Mouse (Mus musculus) thymus, postnatal 0 days (tissue): ENCODE measurements at regions not wholly inside any gene's neighbourhood (a gene's known extent, or its start where the extent isn't known, plus 50 kb on each side); places are given as distances from the start of the nearest gene placed in this dataset.

Source experiments
- DNase-seq: peaks from one replicate; pipeline ENCODE4 v3.0.0-alpha.2; 2015; ENCODE audit warnings: low spot score

DNA sequence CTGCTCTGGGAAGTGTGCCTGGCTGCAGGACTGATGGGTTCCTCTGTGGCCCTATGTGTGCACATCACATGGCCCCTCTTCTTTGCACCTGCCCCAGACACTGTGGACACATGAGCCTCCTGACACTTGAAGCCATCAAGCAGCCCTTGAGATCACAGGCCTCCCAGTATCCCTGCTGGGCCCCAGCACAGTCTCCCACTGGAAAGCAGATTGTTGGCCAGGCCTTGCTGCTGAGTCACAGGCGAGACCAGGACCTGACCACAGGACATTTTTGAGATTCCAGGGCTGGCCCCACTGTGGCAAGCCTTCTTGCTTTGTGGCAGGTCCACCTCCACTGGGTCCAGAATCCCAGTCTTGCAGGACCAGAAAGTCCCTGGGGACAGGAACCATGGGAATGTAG lies 105.5 kb upstream of the Ccnd1 start:
- DNase-seq, result no peak

DNA sequence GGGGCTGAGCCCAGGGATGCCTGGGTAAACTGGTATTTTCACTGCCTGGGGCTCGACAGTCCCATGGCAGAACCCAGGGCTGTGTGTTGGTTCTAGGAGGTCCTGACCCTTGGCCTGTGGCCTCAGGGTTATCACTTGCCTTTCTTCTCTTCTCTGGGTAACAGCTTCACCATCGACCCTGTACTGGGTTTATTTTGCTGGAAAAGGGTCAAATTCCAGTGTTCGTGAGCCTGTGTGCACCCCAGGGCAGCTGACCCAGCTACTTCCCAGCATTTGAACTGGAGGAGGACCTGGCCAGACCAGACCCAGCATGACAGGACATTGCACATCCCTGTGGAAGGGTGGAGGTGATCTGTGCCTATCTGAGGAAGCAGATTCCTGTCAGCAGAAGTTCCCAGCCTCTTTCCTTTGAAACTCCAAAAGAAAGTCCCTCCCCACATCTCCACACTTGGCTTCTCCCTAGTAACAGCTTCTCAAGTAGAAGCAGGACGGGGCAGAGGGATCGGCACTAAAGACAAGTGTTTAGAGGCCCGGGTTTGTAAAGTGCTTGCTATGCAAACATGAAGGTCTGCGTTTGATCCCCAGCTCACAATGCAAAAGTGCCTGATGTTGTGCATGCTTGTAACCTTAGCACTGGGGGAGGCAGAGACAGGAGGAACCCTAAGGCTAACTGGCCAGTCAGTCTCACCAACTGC lies 103.9 kb upstream of the Ccnd1 start:
- DNase-seq, result no peak

DNA sequence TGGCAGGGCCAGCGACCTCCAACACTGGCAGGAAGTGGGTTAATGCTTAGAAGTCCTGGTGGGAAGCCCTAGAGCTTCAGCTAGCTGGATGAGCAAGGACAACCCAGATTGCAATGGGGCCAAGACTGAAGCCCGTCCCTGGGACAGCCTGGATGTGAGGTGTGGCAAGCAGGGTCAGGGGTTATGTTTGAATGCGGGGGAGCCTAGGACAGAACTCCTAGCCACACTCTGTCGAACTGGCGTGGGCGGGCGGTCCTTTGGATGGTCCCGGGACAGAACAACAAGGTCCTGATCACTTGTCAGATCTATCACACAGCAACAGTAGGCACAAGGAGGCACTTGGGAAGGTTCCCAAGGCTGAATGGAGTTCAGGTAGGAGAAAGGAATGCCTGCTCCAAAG lies 101.1 kb upstream of the Ccnd1 start:
- peak; percentile 19 for DNase-seq

DNA sequence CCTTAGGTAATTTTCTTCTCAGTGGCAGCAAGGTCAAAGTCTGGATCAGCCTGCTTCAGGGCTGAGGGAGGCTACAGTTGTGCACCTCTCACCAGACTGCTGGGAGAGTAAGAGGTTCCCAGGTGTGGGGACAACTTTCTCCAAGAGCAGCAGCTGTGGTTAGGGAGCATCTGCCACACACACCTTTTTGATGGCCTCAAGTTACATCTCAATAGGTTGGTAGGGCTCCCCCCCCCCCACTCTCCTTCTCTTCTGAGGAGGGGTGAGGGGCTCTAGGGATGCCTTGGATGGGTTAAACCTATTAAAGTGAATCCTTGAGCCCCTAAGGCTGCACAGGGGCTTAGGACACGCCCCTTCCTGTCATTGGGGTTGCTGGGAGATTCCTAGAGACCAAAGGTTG lies 94.7 kb upstream of the Ccnd1 start:
- DNase-seq, result no peak

DNA sequence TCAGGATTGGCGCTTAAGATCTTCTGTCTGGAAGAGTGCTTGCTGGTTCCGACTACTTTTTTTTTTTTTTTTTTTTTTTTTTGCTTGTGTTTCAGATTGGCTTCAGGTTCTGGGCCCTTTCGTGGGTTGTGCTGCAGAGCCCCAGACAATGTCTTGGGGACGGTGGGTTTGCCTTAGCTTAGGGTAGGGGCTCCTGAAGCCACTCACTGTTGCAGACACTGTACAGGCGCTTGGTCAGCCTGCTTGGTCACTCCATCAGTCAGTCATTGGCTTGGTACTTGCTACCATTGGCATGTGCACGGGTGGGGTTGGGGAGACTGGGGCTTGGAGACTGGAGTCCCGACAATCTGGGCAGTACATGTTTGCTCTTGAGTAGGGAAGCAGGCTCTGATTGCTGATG lies 91.5 kb upstream of the Ccnd1 start:
- no peak for DNase-seq

DNA sequence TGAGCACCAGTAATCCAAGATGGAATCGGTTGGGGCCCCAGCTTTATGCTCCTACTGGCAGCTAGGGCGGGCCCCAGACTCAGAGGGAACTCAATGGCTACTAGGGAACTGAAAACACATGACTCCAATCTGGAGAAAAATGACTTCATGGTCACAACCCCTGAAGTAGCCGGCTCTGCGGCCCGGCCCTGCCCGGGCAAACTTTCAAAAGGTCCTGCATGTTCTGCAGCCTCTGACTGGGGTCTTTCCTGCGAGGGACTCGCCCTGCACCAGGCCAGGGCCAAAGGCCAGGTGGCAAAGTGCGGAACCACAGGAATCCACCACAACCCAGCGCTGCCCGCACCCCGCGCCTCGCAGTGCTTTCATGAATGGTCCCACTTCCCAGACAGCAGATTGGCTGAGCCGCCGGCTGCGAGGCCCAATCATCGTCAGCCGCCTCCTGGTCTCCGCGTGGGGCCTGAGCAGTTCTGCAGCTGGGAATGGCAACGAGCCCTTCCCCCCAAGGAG lies 91.0 kb upstream of the Ccnd1 start:
- peak; percentile 62 for DNase-seq

DNA sequence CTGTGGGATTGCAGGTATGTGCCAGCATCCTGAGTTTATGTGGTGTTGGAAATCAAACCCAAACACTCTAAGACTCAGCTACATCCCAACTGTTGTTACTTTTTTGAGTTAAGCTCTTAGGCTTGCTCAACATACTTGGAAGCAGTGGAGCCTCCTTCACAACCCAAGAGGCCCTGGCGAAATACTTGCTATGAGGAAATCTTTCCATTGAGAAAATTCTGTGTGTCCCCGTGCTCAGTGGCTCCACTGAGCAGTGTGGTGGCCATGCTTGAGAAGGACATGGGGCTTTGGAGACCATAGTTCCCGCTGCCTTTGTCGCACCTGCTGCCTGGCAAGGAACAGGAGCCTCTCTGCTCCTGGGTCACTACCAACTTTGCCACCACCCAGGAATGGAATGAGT lies 89.9 kb upstream of the Ccnd1 start:
- DNase-seq, result no peak

DNA sequence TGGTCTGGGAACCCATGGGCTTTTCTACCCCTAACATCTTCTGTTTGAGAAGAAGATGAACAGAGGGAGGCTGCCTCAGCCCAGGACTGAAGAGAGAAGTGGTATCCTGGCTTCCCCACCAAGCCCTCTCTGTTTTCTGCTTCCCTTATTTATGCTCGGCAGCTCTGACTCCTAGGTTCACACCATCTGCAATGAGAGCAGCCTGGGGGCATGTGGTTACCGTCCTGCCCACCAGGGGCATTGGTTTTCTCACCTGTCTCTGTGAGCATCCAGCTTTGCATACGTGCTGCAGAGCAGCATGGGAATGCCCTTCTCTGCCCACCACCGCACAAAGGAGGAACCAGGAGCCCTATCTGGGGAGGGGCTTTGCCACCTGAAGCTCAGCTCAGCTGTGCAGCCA lies 89.4 kb upstream of the Ccnd1 start:
- DNase-seq, result peak; percentile 69

DNA sequence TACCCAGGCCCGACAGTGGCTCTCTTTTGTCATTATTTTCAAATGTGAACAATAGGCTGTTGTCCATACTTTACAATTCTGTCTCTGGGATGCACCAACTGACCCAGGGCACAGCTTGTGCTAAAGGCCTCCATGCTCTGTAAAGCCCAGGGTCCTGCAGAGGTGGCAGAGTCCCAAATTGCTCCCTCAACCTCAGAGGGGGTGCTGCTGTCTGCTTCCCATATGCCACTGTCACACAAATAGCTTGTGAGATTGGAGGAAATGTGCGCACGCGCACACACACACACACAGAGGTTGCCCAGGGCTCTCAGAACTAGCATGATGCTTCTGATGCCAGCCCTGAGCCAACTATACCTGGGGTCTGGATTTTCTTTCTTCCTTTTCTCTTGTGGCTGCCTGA lies 87.3 kb upstream of the Ccnd1 start:
- DNase-seq, result no peak

DNA sequence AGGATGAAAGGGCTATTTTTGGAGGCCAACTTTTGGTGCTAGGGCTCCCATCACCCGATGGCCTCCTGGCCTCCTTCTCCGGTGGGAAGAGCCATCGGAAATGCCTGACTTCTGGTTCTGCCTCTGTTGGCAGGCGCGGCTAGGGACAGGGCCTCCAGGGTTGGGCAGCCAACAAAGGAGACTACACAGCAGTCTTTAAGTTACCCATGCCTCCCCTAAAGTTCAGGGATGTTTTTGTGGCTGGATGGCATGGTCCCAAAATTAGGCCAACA lies 86.2 kb upstream of the Ccnd1 start:
- no peak for DNase-seq

DNA sequence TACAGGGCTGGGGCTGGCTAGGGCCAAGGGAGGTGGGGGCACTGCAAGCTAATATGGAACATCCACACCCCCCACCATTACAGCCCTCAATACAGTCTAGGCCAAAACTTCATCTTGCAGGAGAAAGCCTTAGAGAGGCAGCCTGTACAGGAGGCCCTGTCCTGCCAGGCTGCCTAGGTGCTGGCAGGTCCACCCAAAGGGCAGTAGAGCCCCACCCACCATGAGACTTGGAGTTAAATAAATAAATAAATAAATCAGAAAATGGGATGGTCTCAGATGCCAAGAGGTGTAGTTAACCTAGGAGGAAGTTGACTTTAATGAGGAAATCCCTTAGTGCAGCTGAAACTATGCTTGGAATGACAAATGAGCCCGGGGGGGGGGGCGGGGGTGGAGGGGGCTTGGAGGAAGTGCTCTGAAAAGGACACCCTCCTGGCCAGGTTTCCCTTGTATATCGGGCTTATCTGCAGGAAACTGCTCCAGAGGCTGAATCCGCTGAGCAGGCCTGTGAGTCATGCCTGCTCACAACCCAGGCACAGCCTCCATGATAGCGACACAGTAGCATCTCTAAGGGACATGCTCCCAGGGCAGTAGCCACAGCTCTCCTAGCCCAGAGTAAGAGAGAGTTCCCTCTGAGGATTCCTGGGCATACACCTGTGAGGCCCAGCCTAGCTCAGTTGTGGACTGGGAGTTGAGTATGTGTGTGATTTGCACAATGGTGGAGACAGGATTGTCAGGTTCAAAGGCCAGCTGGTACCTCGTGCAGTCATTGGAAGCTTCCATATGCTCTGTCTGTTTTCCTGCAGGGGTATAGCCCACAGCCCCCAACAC lies 85.7 kb upstream of the Ccnd1 start:
- no peak for DNase-seq

DNA sequence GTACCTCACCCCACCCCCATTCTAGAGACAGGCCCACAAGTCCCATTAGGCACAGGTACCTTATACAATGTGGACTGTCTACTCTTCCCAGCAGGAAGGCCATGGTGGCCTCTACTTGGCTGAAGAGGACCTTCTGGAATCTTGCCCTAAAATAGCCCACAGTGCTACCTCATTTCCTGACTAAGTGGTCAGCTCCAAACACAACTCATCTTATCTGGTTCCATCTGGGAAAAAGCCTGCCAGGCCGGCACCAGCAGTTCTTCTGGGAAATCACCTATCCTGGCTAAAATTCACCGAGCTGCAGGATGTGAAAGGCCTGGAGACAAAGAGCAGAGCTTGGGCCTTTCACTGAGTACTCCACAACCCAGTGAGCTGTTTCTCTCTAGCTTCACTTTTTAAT lies 84.9 kb upstream of the Ccnd1 start:
- no peak for DNase-seq

DNA sequence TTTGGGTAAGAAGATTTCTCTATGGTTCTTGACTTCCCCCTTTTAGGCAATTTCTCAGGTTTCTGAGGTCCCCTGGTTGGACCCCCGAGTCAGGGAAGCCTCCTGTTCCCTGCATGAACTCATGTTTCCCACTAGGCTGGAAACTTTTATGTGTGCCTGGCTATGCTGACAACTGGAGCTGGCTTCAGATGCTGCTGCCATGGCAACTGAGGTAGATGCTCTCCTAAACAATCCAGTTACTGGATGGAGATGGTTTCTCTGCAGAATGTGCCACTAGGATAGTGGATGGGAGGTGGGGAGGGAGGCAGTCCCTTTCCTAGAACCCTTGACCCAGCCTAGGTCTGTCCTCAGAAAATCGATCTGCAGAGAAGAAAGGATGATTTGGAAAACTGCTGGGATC lies 79.4 kb upstream of the Ccnd1 start:
- no peak for DNase-seq

DNA sequence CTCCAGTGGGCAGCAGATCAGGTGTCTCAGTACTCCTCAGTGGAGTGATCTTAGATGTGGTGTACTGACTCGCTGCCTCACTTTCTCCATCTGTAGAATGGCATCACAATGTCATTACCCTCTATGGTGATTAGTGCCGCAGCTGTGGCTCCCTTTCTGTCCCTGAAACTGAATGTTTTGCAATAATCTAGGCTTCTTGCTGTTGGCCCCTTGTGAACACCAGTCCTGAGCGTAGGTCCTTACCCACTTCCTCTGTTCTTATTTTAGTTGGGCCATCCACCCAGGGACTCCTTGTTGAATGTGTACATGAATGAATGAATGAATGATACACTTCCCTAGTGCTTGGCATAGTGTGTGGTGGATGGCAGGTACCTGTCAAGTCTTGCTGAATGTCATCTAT lies 78.4 kb upstream of the Ccnd1 start:
- DNase-seq, result no peak

DNA sequence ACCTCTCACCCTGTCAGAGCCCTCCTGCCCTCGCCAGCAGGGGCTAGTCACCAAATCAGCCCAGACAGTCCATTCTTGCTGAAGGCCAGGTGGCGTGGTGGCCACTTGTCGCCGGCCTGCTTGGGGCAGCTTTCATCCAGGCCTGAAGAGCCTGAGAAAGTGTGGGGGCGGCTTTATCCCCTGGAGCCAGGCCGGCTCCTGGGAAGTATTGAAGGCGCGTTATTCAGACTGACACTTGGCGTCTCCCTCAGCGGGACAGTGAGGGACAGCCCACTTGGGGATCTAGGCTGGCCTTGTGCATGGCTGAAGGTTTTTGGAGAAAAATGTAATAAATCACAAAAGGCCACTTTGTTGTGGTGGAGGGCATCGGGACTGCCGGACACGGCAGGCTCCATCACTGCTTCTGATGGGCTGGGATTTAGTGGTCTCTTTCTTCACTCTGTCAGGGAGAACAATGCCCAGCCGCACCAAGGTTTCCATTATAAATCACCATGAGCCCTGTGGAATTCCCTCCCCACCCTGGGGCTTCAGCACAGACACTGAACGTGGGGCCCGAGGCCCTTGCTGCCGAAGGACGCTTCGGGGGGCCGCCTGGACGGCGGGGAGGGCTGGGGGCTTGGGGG lies 75.8 kb upstream of the Ccnd1 start:
- DNase-seq, result no peak

DNA sequence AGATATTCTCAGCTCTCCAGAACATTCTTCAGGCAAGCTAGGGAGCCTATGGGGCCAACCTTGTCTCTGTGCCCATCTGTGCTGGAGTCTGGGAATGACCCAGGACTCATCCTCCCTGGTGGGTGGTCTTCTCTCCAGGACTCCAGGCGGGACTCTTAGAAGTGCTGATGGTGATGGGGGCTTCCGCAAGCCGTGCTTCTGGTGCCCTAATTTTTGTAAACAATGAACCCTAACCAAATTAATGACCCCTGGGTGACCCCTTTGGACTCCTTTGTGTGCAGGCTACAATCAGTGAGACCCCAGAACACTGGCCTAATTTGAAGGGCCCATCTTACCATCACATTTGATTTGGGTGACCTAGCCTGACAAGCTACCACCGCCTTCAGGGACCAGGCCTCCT lies 71.0 kb upstream of the Ccnd1 start:
- no peak for DNase-seq

DNA sequence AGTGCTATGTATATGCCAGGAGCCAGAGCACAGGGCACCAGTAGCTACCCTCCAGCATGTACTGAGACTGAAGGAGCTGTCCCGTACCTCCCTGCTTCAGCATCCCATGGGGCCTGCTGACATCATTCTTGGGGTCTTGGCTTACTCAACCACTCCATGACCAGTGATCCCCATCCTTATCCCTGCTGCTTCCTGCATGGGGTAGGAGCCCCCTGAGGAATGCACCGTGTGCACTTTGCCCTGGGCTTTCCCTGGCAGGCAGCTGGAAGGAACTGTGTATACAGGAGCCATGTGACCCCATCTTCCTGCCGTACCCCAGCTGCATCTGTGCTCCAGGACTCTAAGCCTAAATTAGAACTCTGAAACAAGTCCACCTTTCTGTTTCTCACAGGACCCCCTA lies 70.3 kb upstream of the Ccnd1 start:
- no peak for DNase-seq

DNA sequence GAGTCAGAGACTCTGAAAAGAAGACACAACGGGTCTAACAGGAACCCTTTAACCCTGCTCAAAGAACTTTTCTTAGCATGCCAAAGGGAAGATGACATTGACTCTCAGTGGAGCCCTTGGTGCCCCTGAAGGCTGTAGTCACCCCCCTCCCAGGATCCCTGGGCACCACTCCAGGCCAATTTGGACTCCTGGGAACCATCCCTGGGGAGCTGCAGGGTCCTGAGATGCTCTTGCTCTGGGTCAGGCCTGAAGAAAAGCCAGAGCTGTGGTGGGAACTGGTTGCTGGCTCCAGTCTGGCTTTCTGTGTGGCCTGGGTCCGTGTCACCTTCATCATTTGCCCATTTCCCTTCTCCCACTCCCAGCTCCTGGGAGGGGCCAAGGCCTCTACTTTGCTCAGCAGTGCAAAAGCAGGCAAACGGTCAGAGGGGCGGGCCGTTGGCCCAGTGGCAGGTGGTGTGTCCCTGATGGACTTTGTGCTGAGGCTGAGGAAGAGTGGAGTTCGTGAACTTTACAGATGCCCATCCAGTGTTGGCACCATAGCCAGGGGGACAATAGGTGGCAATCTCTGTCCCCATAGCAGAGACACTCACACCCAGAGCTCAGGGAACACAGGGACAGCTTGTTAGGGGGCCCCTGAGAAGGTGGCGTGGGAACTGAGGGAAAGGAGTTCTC lies 69.1 kb upstream of the Ccnd1 start:
- no peak for DNase-seq

DNA sequence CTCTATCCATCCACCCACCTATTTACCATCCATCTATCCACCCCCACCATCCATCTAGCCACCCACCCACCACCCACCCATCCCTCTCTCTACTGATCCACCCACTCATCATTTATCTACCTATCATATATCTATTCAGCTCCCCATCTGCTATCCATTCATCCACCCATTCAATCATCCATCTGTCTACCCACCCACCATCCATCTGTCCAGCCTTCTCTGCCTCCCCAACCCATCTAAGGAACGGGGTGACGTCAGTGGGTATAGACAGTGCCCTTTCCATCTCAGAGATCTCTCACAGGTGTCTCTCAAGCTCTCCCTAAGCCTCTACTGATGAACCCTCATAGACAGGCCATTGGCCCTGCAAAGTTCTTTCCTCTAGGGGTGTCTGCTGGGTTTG lies 67.5 kb upstream of the Ccnd1 start:
- DNase-seq, result no peak

DNA sequence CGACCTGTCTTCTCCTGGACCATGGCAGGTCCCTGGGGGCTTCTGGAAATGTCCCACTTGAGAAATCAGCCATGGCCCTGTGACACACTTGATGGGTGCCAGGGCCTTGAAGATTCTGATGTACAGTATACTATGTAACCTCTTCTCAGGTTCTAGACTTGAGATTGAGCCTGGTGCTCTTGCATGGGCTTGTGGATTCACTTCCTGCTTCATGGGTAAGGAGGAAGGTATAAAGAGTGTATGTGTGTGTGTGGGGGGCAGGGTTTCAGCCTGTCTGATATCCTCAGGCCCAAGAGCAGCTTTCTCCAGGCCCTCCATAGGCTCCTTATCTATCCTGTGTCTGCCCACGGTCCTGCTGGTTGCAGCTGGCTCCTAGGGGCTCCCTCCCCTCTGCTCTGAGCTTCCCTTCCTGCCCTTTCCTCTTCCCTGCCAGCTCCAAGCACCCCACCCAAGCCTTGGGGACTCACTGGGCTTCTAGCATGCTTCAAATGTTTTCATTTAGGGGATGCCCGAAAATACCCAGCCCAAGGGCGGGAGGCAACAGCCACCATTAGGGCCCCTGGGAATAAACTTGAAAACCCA lies 61.9 kb upstream of the Ccnd1 start:
- no peak for DNase-seq

DNA sequence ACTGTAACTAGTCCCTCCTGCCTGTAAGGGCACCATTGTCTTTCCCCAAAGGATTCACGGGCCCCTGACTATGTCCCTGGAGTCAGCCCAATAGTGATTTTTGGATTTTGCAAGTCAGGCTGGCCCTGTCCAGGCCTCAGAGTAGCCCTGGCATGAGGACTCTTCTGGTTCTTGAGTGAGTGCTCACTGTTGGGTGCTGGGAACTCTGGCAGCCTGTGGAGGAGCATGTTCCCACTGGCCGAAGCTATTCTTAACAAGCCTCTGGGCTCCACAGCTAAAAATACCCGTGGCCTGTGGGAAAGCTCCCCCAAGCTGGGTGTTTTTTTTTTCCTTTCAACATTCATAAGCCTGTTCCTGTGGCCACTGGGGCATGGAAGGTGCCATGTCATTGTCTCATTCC lies 60.0 kb upstream of the Ccnd1 start:
- DNase-seq, result no peak

DNA sequence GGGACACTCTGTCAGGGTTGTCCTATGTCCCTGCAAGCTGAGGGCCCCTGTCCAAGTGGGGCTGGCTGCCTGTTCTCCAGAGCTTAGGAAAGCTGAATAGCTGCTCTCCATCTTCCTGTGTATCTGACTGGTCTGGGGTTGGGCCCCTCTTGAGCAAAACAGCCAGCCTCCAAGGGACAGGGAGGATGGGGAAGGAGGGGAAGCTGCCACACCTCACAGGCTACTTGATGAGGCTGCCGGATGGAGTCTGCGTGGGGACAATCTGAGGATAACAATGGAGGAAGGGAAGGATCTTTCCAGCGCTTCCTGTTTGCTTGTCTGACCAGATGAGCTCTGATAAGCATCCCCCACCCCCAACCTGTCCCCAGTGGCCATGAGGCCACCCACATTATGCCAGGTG lies 57.1 kb upstream of the Ccnd1 start:
- DNase-seq, result no peak
